Mouse (Mus musculus) hindbrain, embryonic 11.5 days (tissue): ENCODE measurements at regions not wholly inside any gene's neighbourhood (a gene's known extent, or its start where the extent isn't known, plus 50 kb on each side); places are given as distances from the start of the nearest gene placed in this dataset.
A peak's percentile ranks its signal among the peaks of the same experiment; 100 is the strongest.

Source experiments
- ATAC-seq: fragments of 200-750 bp; cut with Nextera tagmentation; 2 replicates; pipeline ENCODE4 v1.8.0; 2017; ENCODE audit warnings: mild to moderate bottlenecking, moderate TSS enrichment, moderate library complexity; ENCODE audit not compliant: low FRiP score
- DNase-seq: peaks from one replicate; pipeline ENCODE4 v3.0.0-alpha.2; 2015; ENCODE audit warnings: low spot score
- H3K27ac ChIP-seq: fragments of 300-500 bp; sonication (generic); 2 replicates; pipeline ENCODE4 v1.5.1; 2014; ENCODE audit warnings: mild to moderate bottlenecking, low read depth, low read length
- H3K27me3 ChIP-seq: fragments of 300-500 bp; sonication (generic); 2 replicates; pipeline ENCODE4 v1.6.1; 2014; ENCODE audit warnings: mild to moderate bottlenecking, low read length, moderate library complexity, mixed read lengths; ENCODE audit not compliant: control insufficient read depth, insufficient read depth
- H3K36me3 ChIP-seq: fragments of 300-500 bp; sonication (generic); 2 replicates; pipeline ENCODE4 v1.6.1; 2014; ENCODE audit warnings: mild to moderate bottlenecking, low read length, moderate library complexity, mixed read lengths; ENCODE audit not compliant: control insufficient read depth, insufficient read depth
- H3K4me1 ChIP-seq: fragments of 300-500 bp; sonication (generic); replicated peaks from 2 replicates; pipeline ENCODE4 v1.6.1; 2014; ENCODE audit warnings: low read length, mixed read lengths; ENCODE audit not compliant: control insufficient read depth, insufficient read depth
- H3K4me2 ChIP-seq: fragments of 300-500 bp; sonication (generic); replicated peaks from 2 replicates; pipeline ENCODE4 v1.6.1; 2014; ENCODE audit warnings: mild to moderate bottlenecking, low read depth, low read length
- H3K4me3 ChIP-seq: fragments of 300-500 bp; sonication (generic); 2 replicates; pipeline ENCODE4 v1.5.1; 2014; ENCODE audit warnings: low read depth, low read length
- H3K9ac ChIP-seq: fragments of 300-500 bp; sonication (generic); 2 replicates; pipeline ENCODE4 v1.6.1; 2014; ENCODE audit warnings: low read depth, low read length
- H3K9me3 ChIP-seq: fragments of 300-500 bp; sonication (generic); 2 replicates; pipeline ENCODE4 v1.6.1; 2016; ENCODE audit warnings: low read length; ENCODE audit not compliant: control insufficient read depth
- WGBS: fragments of 180-500 bp; shearing (Covaris S2); extraction: QIAGEN DNeasy Blood & Tissue Kit; methylation state at CpG from one replicate; pipeline ENCODE4 v1.1.7; 2014; 5-methylcytosine and 5-hydroxymethylcytosine counted together

DNA sequence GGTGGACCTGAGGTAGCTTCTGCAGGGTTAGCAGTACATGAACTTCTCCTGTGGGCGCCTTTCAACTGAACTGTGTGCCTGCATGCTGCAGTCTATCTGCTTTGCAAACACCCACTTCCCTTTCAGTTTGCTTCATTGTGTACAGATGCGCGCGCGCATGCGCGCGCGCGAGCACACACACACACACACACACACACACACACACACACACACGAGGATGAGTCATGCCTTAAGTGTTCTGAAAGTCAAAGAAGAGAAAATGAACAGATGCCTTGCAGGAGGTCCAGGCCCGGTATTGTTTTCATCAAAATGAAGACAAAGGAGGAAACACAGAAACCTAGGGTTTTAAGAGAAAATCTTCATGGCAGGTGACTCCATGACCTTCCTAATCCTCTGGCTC is 124.3 kb downstream of the Asb1 start:
- Histone ChIP-seq H3K27ac (no peak overlapping the region), H3K36me3 (no peaks in the 10 kb centered on the region), H3K9ac (no peak overlapping the region), H3K9me3 (no peaks in the 10 kb centered on the region), H3K4me3 (no peak overlapping the region), H3K27me3 (no peaks in the 10 kb centered on the region), H3K4me2 (no peak overlapping the region), H3K4me1 (no peaks in the 10 kb centered on the region)
- DNase-seq (no peak), ATAC-seq (no peak)
- WGBS = 90% methylated on average over 12 of the region's 12 CpGs

DNA sequence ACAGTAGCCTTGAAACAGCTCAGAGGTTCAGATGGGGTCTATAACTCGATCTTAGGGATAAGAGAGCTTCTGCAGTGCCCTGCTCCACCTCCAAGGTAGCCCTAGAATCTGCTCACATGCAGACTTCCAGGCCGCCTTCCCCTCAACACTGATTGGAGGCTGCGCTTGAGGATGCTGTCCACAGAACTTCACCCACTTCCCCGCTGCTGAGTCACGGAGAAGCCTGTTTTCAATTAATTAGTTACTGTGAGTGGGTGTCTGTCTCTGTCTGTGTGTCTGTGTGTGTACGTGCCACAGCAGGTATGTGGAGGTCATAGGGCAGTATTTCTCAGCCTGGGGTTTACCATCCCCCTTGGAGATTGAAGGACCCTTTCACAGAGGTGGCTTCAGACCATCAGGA is 128.2 kb downstream of the Asb1 start:
- Histone ChIP-seq H3K4me1 (no peaks in the 10 kb centered on the region), H3K9me3 (no peaks in the 10 kb centered on the region), H3K9ac (no peak overlapping the region), H3K36me3 (no peaks in the 10 kb centered on the region), H3K27me3 (no peaks in the 10 kb centered on the region), H3K27ac (no peak overlapping the region), H3K4me3 (no peak overlapping the region), H3K4me2 (no peak overlapping the region)
- ATAC-seq = no peak
- 70% methylated on average over 6 of the region's 6 CpGs for WGBS
- DNase-seq = no peak

DNA sequence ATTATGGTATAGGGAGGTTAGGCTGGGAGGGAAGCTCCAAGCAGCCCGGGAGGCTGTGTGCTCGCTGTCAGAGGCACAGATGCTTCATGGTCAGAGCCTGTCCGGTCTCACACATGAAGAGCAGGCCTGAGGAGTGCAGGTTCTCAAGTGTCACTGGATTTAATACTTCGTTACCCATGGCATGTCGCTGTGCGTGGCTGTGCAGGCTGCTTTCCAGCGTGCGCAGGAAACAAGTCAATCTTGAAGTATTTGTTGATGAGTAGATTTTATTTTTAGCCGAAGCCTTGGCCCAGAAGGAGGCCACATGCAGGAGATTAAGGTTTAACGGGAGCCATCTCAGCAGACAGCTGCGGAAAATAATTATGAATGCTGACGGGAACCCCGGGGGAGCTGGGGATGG is 130.3 kb upstream of the Twist2 start:
- no peak for DNase-seq
- Histone ChIP-seq H3K27me3 (no peaks in the 10 kb centered on the region), H3K4me3 (no peak overlapping the region), H3K9ac (no peak overlapping the region), H3K27ac (no peak overlapping the region), H3K9me3 (no peaks in the 10 kb centered on the region), H3K4me1 (no peaks in the 10 kb centered on the region), H3K4me2 (no peak overlapping the region), H3K36me3 (no peaks in the 10 kb centered on the region)
- no peak for ATAC-seq
- 80% methylated on average over 13 of the region's 13 CpGs for WGBS

DNA sequence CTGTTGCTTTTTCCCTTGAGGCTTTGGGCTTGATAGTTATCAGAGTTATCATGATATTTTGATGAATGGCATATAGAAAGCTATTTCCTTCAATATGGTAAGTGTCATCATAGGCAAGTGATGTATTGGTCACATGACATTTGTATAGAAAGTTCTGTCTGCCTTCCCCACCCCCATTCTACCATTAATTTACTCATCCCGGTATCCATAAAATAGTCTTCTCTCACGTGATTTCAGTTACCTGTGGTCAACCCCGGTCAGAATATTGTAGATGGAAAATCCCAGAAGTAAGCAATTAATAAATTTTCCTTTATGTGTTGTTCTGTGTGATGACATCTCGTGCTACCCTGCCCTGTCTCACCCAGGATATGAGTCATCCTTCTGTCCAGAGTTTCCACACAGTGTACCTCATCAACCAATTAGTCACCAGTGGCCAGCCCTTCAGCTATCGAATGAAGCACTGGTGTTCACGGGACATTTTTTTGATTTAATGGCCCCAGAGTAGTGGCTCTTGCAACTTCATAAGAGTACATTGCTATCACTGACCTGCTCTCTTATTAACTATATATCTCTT is 127.1 kb upstream of the Twist2 start:
- Histone ChIP-seq H3K4me2 (no peak overlapping the region), H3K36me3 (no peaks in the 10 kb centered on the region), H3K27ac (no peak overlapping the region), H3K9ac (no peak overlapping the region), H3K4me1 (no peaks in the 10 kb centered on the region), H3K9me3 (no peaks in the 10 kb centered on the region), H3K4me3 (no peak overlapping the region), H3K27me3 (no peaks in the 10 kb centered on the region)
- WGBS = 90% methylated on average over 6 of the region's 6 CpGs
- ATAC-seq = no peak
- no peak for DNase-seq

DNA sequence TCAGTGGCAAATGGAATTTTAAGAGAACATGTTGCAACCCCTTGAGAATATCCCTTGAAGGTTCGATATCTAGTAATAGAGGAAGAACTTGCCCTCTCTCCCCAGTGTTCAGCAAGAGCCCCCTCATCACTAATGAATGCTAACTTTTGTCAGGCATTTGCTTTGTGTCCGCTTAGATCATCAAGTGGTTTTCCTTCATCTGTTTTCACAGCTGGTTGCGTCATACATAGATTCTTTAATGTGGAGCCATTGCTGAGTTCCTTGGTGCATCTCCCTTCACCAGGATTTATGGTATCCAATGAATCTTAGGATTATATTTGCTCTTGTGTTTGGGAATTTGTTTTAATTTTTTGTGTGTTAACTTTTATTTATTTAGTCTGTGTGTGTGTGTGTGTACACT is 124.2 kb upstream of the Twist2 start:
- DNase-seq (no peak), ATAC-seq (no peak)
- Histone ChIP-seq H3K9ac (no peak overlapping the region), H3K9me3 (no peaks in the 10 kb centered on the region), H3K4me2 (no peak overlapping the region), H3K36me3 (no peaks in the 10 kb centered on the region), H3K27ac (no peak overlapping the region), H3K4me3 (no peak overlapping the region), H3K27me3 (no peaks in the 10 kb centered on the region), H3K4me1 (no peaks in the 10 kb centered on the region)
- WGBS = 71% methylated on average over 3 of the region's 3 CpGs

DNA sequence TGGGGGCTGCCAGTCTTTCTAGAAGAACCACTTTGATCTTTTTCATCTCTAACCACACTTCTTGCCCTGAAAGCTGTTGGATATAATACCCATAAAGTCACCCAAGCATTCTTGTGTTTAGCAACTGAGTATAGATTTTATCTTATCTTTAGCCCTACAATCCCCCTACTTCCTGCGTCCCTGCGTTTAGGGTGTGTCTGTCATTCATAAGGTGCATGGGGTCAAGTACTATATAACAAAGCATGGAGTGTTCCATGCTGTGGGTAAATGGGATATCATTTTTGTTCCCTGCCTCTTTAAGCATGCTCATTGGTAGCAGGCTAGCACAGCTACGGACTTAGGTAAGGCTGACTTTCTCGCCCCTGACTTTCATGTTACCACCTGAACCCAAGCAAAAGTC is 122.5 kb upstream of the Twist2 start:
- Histone ChIP-seq H3K4me2 (no peak overlapping the region), H3K4me3 (no peak overlapping the region), H3K9me3 (no peaks in the 10 kb centered on the region), H3K27ac (no peak overlapping the region), H3K27me3 (no peaks in the 10 kb centered on the region), H3K36me3 (no peaks in the 10 kb centered on the region), H3K9ac (no peak overlapping the region), H3K4me1 (no peaks in the 10 kb centered on the region)
- WGBS = 71% methylated on average over 4 of the region's 4 CpGs
- no peak for DNase-seq
- ATAC-seq = no peak

DNA sequence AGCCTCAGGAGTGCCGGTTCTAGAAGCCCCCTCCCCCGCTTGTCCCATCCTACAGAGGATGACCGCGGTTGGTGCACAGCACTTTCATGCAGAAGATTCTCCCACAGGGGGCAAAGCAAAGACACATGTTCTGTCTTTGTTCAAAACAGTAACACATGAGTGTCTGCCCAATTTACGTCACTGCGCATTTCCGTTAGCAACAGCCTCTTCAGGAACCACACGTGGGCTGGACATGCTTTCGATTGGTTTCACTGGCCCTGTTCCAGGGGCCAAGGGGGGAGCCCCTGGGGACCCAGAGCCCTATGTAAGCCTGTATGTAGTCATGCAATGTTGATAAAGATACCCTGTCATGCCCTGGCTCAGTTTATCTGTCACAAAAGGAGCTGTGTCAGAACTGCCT is 116.2 kb upstream of the Twist2 start:
- H3K27ac ChIP-seq = no peak overlapping the region
- H3K4me1 ChIP-seq = no peaks in the 10 kb centered on the region
- no peak overlapping the region for H3K4me2 ChIP-seq
- H3K9me3 ChIP-seq = no peaks in the 10 kb centered on the region
- ATAC-seq = no peak
- no peak for DNase-seq
- no peaks in the 10 kb centered on the region for H3K27me3 ChIP-seq
- H3K4me3 ChIP-seq = no peak overlapping the region
- WGBS = 65% methylated on average over 9 of the region's 9 CpGs
- H3K36me3 ChIP-seq = no peaks in the 10 kb centered on the region
- no peak overlapping the region for H3K9ac ChIP-seq

DNA sequence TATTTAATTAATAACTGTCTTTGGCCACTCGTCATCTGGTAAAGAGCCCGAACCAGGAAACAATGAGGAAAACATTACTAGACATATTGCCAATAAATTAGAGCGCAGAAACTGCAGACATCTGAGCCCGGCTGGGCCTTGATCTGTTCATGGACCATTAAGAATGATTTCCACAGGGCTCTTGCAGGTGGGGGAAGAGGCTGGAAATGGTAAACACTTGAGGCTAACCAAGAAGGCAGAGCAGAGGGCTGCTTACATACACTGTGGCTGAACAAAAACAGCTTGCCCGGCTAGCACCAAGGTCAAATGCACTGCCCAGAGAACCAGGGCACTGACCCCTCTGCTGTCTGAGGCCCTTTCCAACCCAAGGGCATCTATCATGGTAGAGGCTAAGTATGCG is 115.5 kb upstream of the Twist2 start:
- Histone ChIP-seq H3K4me2 (no peak overlapping the region), H3K9ac (no peak overlapping the region), H3K4me3 (no peak overlapping the region), H3K36me3 (no peaks in the 10 kb centered on the region), H3K4me1 (no peaks in the 10 kb centered on the region), H3K27ac (peak overlapping the region; percentile 17; the same call in 1 of the 2 replicates), H3K9me3 (no peaks in the 10 kb centered on the region), H3K27me3 (no peaks in the 10 kb centered on the region)
- no peak for DNase-seq
- no peak for ATAC-seq
- 68% methylated on average over 6 of the region's 6 CpGs for WGBS

DNA sequence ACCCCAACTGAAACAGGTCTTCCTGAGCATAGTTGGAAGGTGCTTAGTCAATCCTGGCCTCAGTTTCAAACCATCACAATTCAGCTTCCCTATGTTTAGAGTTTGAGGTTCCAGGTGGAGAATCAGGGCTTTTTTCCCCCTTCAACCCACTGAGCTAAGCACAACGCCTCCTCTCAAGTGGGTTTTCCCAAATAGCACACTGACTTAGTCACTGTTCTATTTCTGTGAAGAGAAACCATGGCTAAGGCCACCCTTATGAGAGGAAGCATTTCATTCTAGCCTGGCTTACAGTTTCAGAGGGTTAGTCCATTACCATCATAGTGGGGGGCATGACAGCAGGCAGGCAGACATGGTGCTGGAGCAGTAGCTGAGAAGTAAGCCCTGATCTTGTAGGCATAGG is 109.7 kb upstream of the Twist2 start:
- H3K36me3 ChIP-seq = no peaks in the 10 kb centered on the region
- DNase-seq (no peak), ATAC-seq (no peak)
- H3K9ac ChIP-seq = no peak overlapping the region
- H3K9me3 ChIP-seq = no peaks in the 10 kb centered on the region
- H3K4me1 ChIP-seq = no peaks in the 10 kb centered on the region
- no peak overlapping the region for H3K4me2 ChIP-seq
- WGBS = 82% methylated on average over 1 of the region's 1 CpGs
- no peak overlapping the region for H3K27ac ChIP-seq
- no peaks in the 10 kb centered on the region for H3K27me3 ChIP-seq
- H3K4me3 ChIP-seq = no peak overlapping the region
